ENCODE assay signal across 19 mouse cellular contexts in genomic region chr2:31296395-31296794, GRCm38 (mm10). TPM values are rescaled to one million over a fixed set of nuclear protein-coding genes. Genes with fewer than 3 reads are reported as not detected.
DNase-seq lines count a peak whose midpoint lies in the region; ATAC-seq lines count a peak whose summit lies in the region.
"Had no signal": no experiment of that assay in that cellular context is flagged by ENCODE, and none has a peak within 500 bp of the region (broad histone marks: within the 10 kb centered on the region; RNA-seq: fewer than 3 reads in every experiment).

No protein-coding gene starts in this region.

- no peak overlapping the region for H3K4me2 ChIP-seq in heart, embryonic 11.5 days
- H3K4me2 ChIP-seq: embryonic facial prominence, embryonic 12.5 days; forebrain, embryonic 13.5 days; forebrain, embryonic 15.5 days had no signal

- H3K36me3 ChIP-seq in heart, embryonic 11.5 days (ENCODE audit: control insufficient read depth, insufficient read depth, low read length), result 0 out of 2 replicates have a peak, but pooled peaks cover 7% of the 10 kb centered on the region

- 0 out of 2 replicates have a peak, but pooled peaks cover 2% of the 10 kb centered on the region for H3K4me1 ChIP-seq in heart, embryonic 11.5 days (ENCODE audit: control insufficient read depth, insufficient read depth, low read length)

- 75% methylated on average over 6 of the region's 6 CpGs for WGBS in heart, embryonic 11.5 days (ENCODE audit: insufficient replicate concordance)

- H3K9me3 ChIP-seq in heart, embryonic 11.5 days (replicated peaks; ENCODE audit: control insufficient read depth, low read length), result no peaks in the 10 kb centered on the region
- H3K9me3 ChIP-seq: embryonic facial prominence, embryonic 10.5 days; embryonic facial prominence, embryonic 12.5 days; forebrain, embryonic 13.5 days; forebrain, embryonic 15.5 days had no signal

- no peak overlapping the region for H3K27ac ChIP-seq in heart, embryonic 11.5 days (ENCODE audit: low read depth, low read length)
- H3K27ac ChIP-seq: embryonic facial prominence, embryonic 10.5 days; embryonic facial prominence, embryonic 12.5 days; forebrain, embryonic 13.5 days; forebrain, embryonic 15.5 days had no signal

- H3K27me3 ChIP-seq in heart, embryonic 11.5 days (ENCODE audit: control insufficient read depth, insufficient read depth, low read length), result 0 out of 2 replicates have a peak, but pooled peaks cover 4% of the 10 kb centered on the region
- H3K27me3 ChIP-seq: embryonic facial prominence, embryonic 12.5 days; forebrain, embryonic 13.5 days; forebrain, embryonic 15.5 days had no signal

- H3K4me3 ChIP-seq in heart, embryonic 11.5 days (ENCODE audit: low read depth, low read length), result no peak overlapping the region
- H3K4me3 ChIP-seq: embryonic facial prominence, embryonic 10.5 days; embryonic facial prominence, embryonic 12.5 days; forebrain, embryonic 13.5 days; forebrain, embryonic 15.5 days had no signal

- ATAC-seq in heart, embryonic 11.5 days (replicated peaks; ENCODE audit: insufficient number of reproducible peaks, low FRiP score, low TSS enrichment), result no peak
- ATAC-seq: activated CD4-positive, CD25-positive, alpha-beta regulatory T cell, adult 4 months; CD4-positive, CD25-positive, alpha-beta regulatory T cell, adult 4 months; forebrain, embryonic 13.5 days; forebrain, postnatal 0 days had no signal

- peak; percentile 34 for DNase-seq in cerebellum, adult 11-12 months
- DNase-seq in cerebellum, postnatal 36 days, result no peak
- DNase-seq in cerebellum, adult 9-10 months, result peak; percentile 30
- DNase-seq in cerebellum, postnatal 25 days, result no peak
- peak; percentile 92 for DNase-seq in heart, adult 11 months
- DNase-seq in right cerebral cortex, postnatal 4 days, result no peak
- DNase-seq: adrenal gland, adult 8-10 months; adrenal gland, postnatal 14 days; adrenal gland, postnatal 36 days; B cell, adult 2 months; cerebellum, adult 2 months; forebrain, postnatal 0 days had no signal

- no peak overlapping the region for H3K9ac ChIP-seq in heart, embryonic 11.5 days (ENCODE audit: low read depth, low read length)
- H3K9ac ChIP-seq: embryonic facial prominence, embryonic 12.5 days; forebrain, embryonic 13.5 days; forebrain, embryonic 15.5 days; forebrain, postnatal 0 days had no signal

RNA-seq across cellular contexts. Expression of gene Hmcn2, which starts 17.8 kb away (rescaled TPM):
- 0.27 TPM in 1 of 2 replicates, not detected in the other for polyA plus RNA-seq in heart, embryonic 11.5 days (2014; fragmentation: Nextera tagmentation; extraction: Ambion mirVana)
- polyA plus RNA-seq: embryonic facial prominence, embryonic 10.5 days had no signal

RNA-seq across cellular contexts. Expression of gene Ncs1, which starts 50.8 kb away (rescaled TPM):
- polyA plus RNA-seq in heart, embryonic 11.5 days (2014; fragmentation: Nextera tagmentation; extraction: Ambion mirVana), result 42.8 and 46.5 TPM in 2 replicates

Comparison
In these comparisons a context has a peak if more than half of its experiments do, and no peak if none do; other contexts are left out.
1. DNase-seq: peak in cerebellum, adult 11-12 months (single experiment), cerebellum, adult 9-10 months (single experiment) and heart, adult 11 months (single experiment); none in cerebellum, postnatal 36 days (0 of 2), cerebellum, postnatal 25 days (0 of 2) and right cerebral cortex, postnatal 4 days (single experiment).